ENCODE assay signal across 25 mouse cellular contexts in the genomic region with DNA sequence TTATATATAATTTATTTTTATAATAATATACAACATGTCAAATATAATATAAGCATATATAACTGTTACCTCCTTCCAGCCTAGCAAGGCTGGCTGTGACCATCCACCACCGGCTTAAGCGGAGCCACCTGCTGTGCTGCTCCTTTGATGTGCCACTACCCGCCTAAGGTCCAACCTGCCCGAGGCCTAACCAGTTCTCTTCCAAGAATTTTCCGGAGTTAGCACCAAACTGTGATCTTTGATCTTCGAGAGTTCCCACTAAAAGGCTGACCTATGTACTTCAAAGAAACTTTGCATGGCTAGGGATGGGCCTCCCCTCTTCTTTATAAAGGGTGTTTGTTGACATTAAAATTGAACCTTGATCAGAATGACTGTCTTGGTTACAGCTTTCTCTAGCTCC. TPM values are rescaled to one million over a fixed set of nuclear protein-coding genes. Genes with fewer than 3 reads are reported as not detected.
DNase-seq lines count a peak whose midpoint lies in the region; ATAC-seq and TF ChIP-seq lines count a peak whose summit lies in the region.
"Had no signal": no experiment of that assay in that cellular context is flagged by ENCODE, and none has a peak within 500 bp of the region (broad histone marks: within the 10 kb centered on the region; RNA-seq: fewer than 3 reads in every experiment).

No protein-coding gene starts in this region.

- H3K4me3 ChIP-seq in kidney, adult 2 months (ENCODE audit: insufficient read depth, low read depth, low read length), result no peak overlapping the region
- H3K4me3 ChIP-seq in kidney, embryonic 14.5 days (ENCODE audit: low read length), result no peak overlapping the region
- no peak overlapping the region for H3K4me3 ChIP-seq in intestine, postnatal 0 days (ENCODE audit: low read depth, low read length)
- no peak overlapping the region for H3K4me3 ChIP-seq in neural tube, embryonic 15.5 days (replicated peaks)
- H3K4me3 ChIP-seq: embryonic facial prominence, embryonic 13.5 days; forebrain, embryonic 12.5 days; heart, embryonic 13.5 days; hindbrain, embryonic 15.5 days had no signal

- WGBS in kidney, adult 2 months, result 27% methylated on average over 6 of the region's 6 CpGs
- 20% methylated on average over 6 of the region's 6 CpGs for WGBS in kidney, embryonic 14.5 days
- 16% methylated on average over 6 of the region's 6 CpGs for WGBS in intestine, postnatal 0 days
- WGBS in neural tube, embryonic 15.5 days, result 41% methylated on average over 6 of the region's 6 CpGs

- H3K4me1 ChIP-seq in kidney, adult 2 months (ENCODE audit: control insufficient read depth, insufficient read depth, low read length), result no peaks in the 10 kb centered on the region
- H3K4me1 ChIP-seq in kidney, embryonic 14.5 days (ENCODE audit: control insufficient read depth, insufficient read depth, low read length), result no peaks in the 10 kb centered on the region
- H3K4me1 ChIP-seq in intestine, postnatal 0 days (replicated peaks; ENCODE audit: control insufficient read depth, insufficient read depth, low read length), result 0 out of 2 replicates have a peak, but pooled peaks cover 4% of the 10 kb centered on the region
- no peaks in the 10 kb centered on the region for H3K4me1 ChIP-seq in neural tube, embryonic 15.5 days
- H3K4me1 ChIP-seq: embryonic facial prominence, embryonic 13.5 days; forebrain, embryonic 12.5 days; heart, embryonic 13.5 days; hindbrain, embryonic 15.5 days had no signal

- ATAC-seq in kidney, embryonic 14.5 days (ENCODE audit: low FRiP score, low TSS enrichment), result no peak
- peak; percentile 93 for ATAC-seq in intestine, postnatal 0 days
- no peak for ATAC-seq in neural tube, embryonic 15.5 days (ENCODE audit: low FRiP score)
- ATAC-seq in inflammation-experienced regulatory T-cells, adult 6 months, result no peak
- ATAC-seq: forebrain, embryonic 16.5 days had no signal

- DNase-seq in kidney, adult 2 months, result peak; percentile 90
- peak; percentile 62 for DNase-seq in kidney, postnatal 14 days
- no peak for DNase-seq in cerebellum, adult 11-12 months
- DNase-seq: adrenal gland, postnatal 10 days; cerebellum, adult 11 months; cerebellum, adult 9-10 months; cerebellum, postnatal 25 days; gastrocnemius, postnatal 36 days; heart, adult 11 months; heart, postnatal 36 days had no signal

- no peaks in the 10 kb centered on the region for H3K36me3 ChIP-seq in kidney, adult 2 months (ENCODE audit: control insufficient read depth, insufficient read depth, low read length)
- H3K36me3 ChIP-seq in kidney, embryonic 14.5 days (ENCODE audit: control insufficient read depth, insufficient read depth, low read length), result no peaks in the 10 kb centered on the region
- H3K36me3 ChIP-seq in intestine, postnatal 0 days (ENCODE audit: control insufficient read depth, insufficient read depth), result no peaks in the 10 kb centered on the region
- H3K36me3 ChIP-seq in neural tube, embryonic 15.5 days, result no peaks in the 10 kb centered on the region
- H3K36me3 ChIP-seq: embryonic facial prominence, embryonic 13.5 days; forebrain, embryonic 12.5 days; heart, embryonic 13.5 days; hindbrain, embryonic 15.5 days had no signal

- no peak for TF ChIP-seq POLR2A in kidney, adult 2 months (IDR thresholded peaks at IDR 0.05; ENCODE audit: low read depth, low read length)

- no peaks in the 10 kb centered on the region for H3K27me3 ChIP-seq in kidney, adult 2 months (replicated peaks; ENCODE audit: control insufficient read depth, insufficient read depth, low read length)
- no peaks in the 10 kb centered on the region for H3K27me3 ChIP-seq in kidney, embryonic 14.5 days (ENCODE audit: control insufficient read depth, insufficient read depth, low read length)
- H3K27me3 ChIP-seq in intestine, postnatal 0 days (replicated peaks; ENCODE audit: control insufficient read depth, insufficient read depth, low read length), result no peaks in the 10 kb centered on the region
- no peaks in the 10 kb centered on the region for H3K27me3 ChIP-seq in neural tube, embryonic 15.5 days (replicated peaks)
- H3K27me3 ChIP-seq: CH12.LX; embryonic facial prominence, embryonic 13.5 days; forebrain, embryonic 12.5 days; heart, embryonic 13.5 days; hindbrain, embryonic 15.5 days had no signal

- TF ChIP-seq CTCF in kidney, adult 2 months (conservative IDR thresholded peaks at IDR 0.05; ENCODE audit: insufficient read depth, insufficient read length, low read depth, low read length), result no peak
- no peak for TF ChIP-seq CTCF in intestine, postnatal 0 days (IDR thresholded peaks at IDR 0.05; ENCODE audit: low read depth)

- no peak overlapping the region for H3K4me2 ChIP-seq in kidney, embryonic 14.5 days (replicated peaks; ENCODE audit: low read depth, low read length)
- no peak overlapping the region for H3K4me2 ChIP-seq in intestine, postnatal 0 days (replicated peaks; ENCODE audit: low read depth)
- no peak overlapping the region for H3K4me2 ChIP-seq in neural tube, embryonic 15.5 days
- H3K4me2 ChIP-seq: embryonic facial prominence, embryonic 13.5 days; forebrain, embryonic 12.5 days; heart, embryonic 13.5 days; hindbrain, embryonic 15.5 days had no signal

- H3K27ac ChIP-seq in kidney, adult 2 months (ENCODE audit: insufficient read depth, low read depth, low read length), result no peak overlapping the region
- H3K27ac ChIP-seq in kidney, embryonic 14.5 days (ENCODE audit: low read depth, low read length), result no peak overlapping the region
- no peak overlapping the region for H3K27ac ChIP-seq in intestine, postnatal 0 days (ENCODE audit: low read depth, low read length)
- H3K27ac ChIP-seq in neural tube, embryonic 15.5 days (replicated peaks), result no peak overlapping the region
- H3K27ac ChIP-seq: embryonic facial prominence, embryonic 13.5 days; forebrain, embryonic 12.5 days; heart, embryonic 13.5 days; hindbrain, embryonic 15.5 days had no signal

- peaks cover under 1% of the 10 kb centered on the region; the same call in 1 of the 2 replicates for H3K9me3 ChIP-seq in kidney, embryonic 14.5 days (ENCODE audit: control insufficient read depth, low read length)
- H3K9me3 ChIP-seq in intestine, postnatal 0 days (ENCODE audit: control insufficient read depth), result no peaks in the 10 kb centered on the region
- H3K9me3 ChIP-seq in neural tube, embryonic 15.5 days (replicated peaks), result no peaks in the 10 kb centered on the region
- H3K9me3 ChIP-seq: embryonic facial prominence, embryonic 13.5 days; forebrain, embryonic 12.5 days; hindbrain, embryonic 15.5 days had no signal

- no peak overlapping the region for H3K9ac ChIP-seq in kidney, embryonic 14.5 days (ENCODE audit: low read depth, low read length)
- no peak overlapping the region for H3K9ac ChIP-seq in intestine, postnatal 0 days (ENCODE audit: low read depth, low read length)
- no peak overlapping the region for H3K9ac ChIP-seq in neural tube, embryonic 15.5 days (replicated peaks)
- H3K9ac ChIP-seq: embryonic facial prominence, embryonic 13.5 days; forebrain, embryonic 12.5 days; heart, embryonic 13.5 days; hindbrain, embryonic 15.5 days had no signal

RNA-seq across cellular contexts. Expression of gene Maats1, which starts 7.5 kb away (rescaled TPM):
- polyA plus RNA-seq in kidney, adult 2 months (2012; rRNA removed), result 0.39 and 0.50 TPM in 2 replicates
- polyA plus RNA-seq in kidney, embryonic 14.5 days (2014; fragmentation: Nextera tagmentation; extraction: Ambion mirVana), result 0.11 TPM in 1 of 2 replicates, not detected in the other
- polyA plus RNA-seq in intestine, postnatal 0 days (2015; fragmentation: Nextera tagmentation; extraction: Ambion mirVana), result 0.88 and 1.0 TPM in 2 replicates
- 0.40 and 0.88 TPM in 2 replicates for polyA plus RNA-seq in neural tube, embryonic 15.5 days (2015; fragmentation: Nextera tagmentation; extraction: Ambion mirVana)
- polyA plus RNA-seq in inflammation-experienced regulatory T-cells, adult 6 months (2017; shearing (Covaris generic)), result under 1 TPM in 1 of 3 experiments, not detected in 2; 0.19 TPM

RNA-seq across cellular contexts. Expression of gene Cox17, which starts 12.4 kb away (rescaled TPM):
- 126 and 170 TPM in 2 replicates for polyA plus RNA-seq in kidney, adult 2 months (2012; rRNA removed)
- polyA plus RNA-seq in kidney, embryonic 14.5 days (2014; fragmentation: Nextera tagmentation; extraction: Ambion mirVana), result 148 and 203 TPM in 2 replicates
- 557 and 587 TPM in 2 replicates for polyA plus RNA-seq in intestine, postnatal 0 days (2015; fragmentation: Nextera tagmentation; extraction: Ambion mirVana)
- polyA plus RNA-seq in neural tube, embryonic 15.5 days (2015; fragmentation: Nextera tagmentation; extraction: Ambion mirVana), result 95.8 and 101 TPM in 2 replicates
- 100 to 1,000 TPM; 213 to 395 (median 300) TPM for polyA plus RNA-seq in inflammation-experienced regulatory T-cells, adult 6 months (2017; shearing (Covaris generic))

RNA-seq across cellular contexts. Expression of gene Gm21987, which starts 12.4 kb away (rescaled TPM):
- not detected in 2 replicates for polyA plus RNA-seq in kidney, adult 2 months (2012; rRNA removed)
- not detected in 2 replicates for polyA plus RNA-seq in kidney, embryonic 14.5 days (2014; fragmentation: Nextera tagmentation; extraction: Ambion mirVana)
- 0.38 TPM in 1 of 2 replicates, not detected in the other for polyA plus RNA-seq in intestine, postnatal 0 days (2015; fragmentation: Nextera tagmentation; extraction: Ambion mirVana)
- polyA plus RNA-seq in neural tube, embryonic 15.5 days (2015; fragmentation: Nextera tagmentation; extraction: Ambion mirVana), result 0.72 TPM in 1 of 2 replicates, not detected in the other
- not detected for polyA plus RNA-seq in inflammation-experienced regulatory T-cells, adult 6 months (2017; shearing (Covaris generic))
- polyA plus RNA-seq: brain, embryonic 14.5 days; cortical plate, adult 2 months; embryonic facial prominence, embryonic 13.5 days; forebrain, embryonic 12.5 days; forebrain, embryonic 16.5 days; frontal cortex, adult 2 months; hindbrain, embryonic 11.5 days; hindbrain, embryonic 15.5 days had no signal

RNA-seq across cellular contexts. Expression of gene Popdc2, which starts 27.6 kb away (rescaled TPM):
- 1.5 TPM in 2 replicates for polyA plus RNA-seq in kidney, adult 2 months (2012; rRNA removed)
- 0.11 and 0.35 TPM in 2 replicates for polyA plus RNA-seq in kidney, embryonic 14.5 days (2014; fragmentation: Nextera tagmentation; extraction: Ambion mirVana)
- 16.6 and 16.9 TPM in 2 replicates for polyA plus RNA-seq in intestine, postnatal 0 days (2015; fragmentation: Nextera tagmentation; extraction: Ambion mirVana)
- polyA plus RNA-seq in neural tube, embryonic 15.5 days (2015; fragmentation: Nextera tagmentation; extraction: Ambion mirVana), result 1.0 and 2.0 TPM in 2 replicates
- polyA plus RNA-seq in inflammation-experienced regulatory T-cells, adult 6 months (2017; shearing (Covaris generic)), result 10 to 100 TPM in 1 of 3 experiments, 1 to 10 TPM in 1, under 1 TPM in 1; 0.95 to 10.3 (median 2.3) TPM

RNA-seq across cellular contexts. Expression of gene Nr1i2, which starts 39.8 kb away (rescaled TPM):
- polyA plus RNA-seq in kidney, adult 2 months (2012; rRNA removed), result 9.0 and 9.1 TPM in 2 replicates
- 0.19 TPM in 1 of 2 replicates, not detected in the other for polyA plus RNA-seq in kidney, embryonic 14.5 days (2014; fragmentation: Nextera tagmentation; extraction: Ambion mirVana)
- 23.1 and 26.0 TPM in 2 replicates for polyA plus RNA-seq in intestine, postnatal 0 days (2015; fragmentation: Nextera tagmentation; extraction: Ambion mirVana)
- 0.63 TPM in 1 of 2 replicates, not detected in the other for polyA plus RNA-seq in neural tube, embryonic 15.5 days (2015; fragmentation: Nextera tagmentation; extraction: Ambion mirVana)
- not detected for polyA plus RNA-seq in inflammation-experienced regulatory T-cells, adult 6 months (2017; shearing (Covaris generic))
- polyA plus RNA-seq: brain, embryonic 14.5 days; cortical plate, adult 2 months; embryonic facial prominence, embryonic 13.5 days; forebrain, embryonic 12.5 days; forebrain, embryonic 16.5 days; frontal cortex, adult 2 months; heart, embryonic 13.5 days; heart, postnatal 0 days; hindbrain, embryonic 11.5 days; hindbrain, embryonic 15.5 days had no signal
